Mouse (Mus musculus): ENCODE results near the gene Haus8.
"Not testable (repeated sequence)": the region's sequence is repeated elsewhere in the genome, so short reads cannot be mapped to it uniquely, and the experiment has no call there.

DNA sequence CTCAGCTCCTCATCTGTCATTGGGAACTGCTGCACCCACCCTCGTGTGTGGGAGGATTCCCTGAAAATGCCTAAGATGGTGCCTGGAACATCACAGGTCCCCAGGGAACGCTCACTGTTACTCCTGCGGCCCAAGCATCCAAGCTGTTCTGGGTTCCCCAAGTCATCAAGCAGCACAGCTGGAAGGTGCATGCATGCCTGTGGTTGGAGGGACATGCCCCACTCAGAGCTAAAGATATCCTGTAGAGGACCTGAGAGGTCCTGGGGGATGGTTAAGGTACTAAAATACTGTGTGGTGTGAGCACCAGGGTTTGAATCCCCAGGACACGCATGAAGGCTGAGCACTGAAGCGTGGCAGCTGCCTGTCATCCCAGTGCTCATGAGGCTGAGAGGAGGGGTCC is 45.9 kb upstream of the Haus8 start:
- TF ChIP-seq CTCF (conservative IDR thresholded peaks at IDR 0.05; ENCODE audit: insufficient read depth, insufficient read length, low read depth, low read length); POLR2A (IDR thresholded peaks at IDR 0.05; ENCODE audit: low read depth, low read length): not testable (repeated sequence)
